Mouse (Mus musculus): ENCODE data around the gene Acin1. TPM values are rescaled to one million over a fixed set of nuclear protein-coding genes. Genes with fewer than 3 reads are reported as not detected.

Gene Acin1
- total RNA-seq, 2 experiments from 2014 or later: 195 to 199 TPM

GRCm38 (mm10) chr14:54650621-54651454, 35.9 kb downstream of the Acin1 start:
- peak; percentile 79 to 88 for DNase-seq (ENCODE audit: extremely low spot score in 1 of 2, low spot score in 2 of 2)
- intact Hi-C loops (cut with DNase I): no loop called here

GRCm38 (mm10) chr14:54647900-54648299, 38.8 kb downstream of the Acin1 start:
- intact Hi-C loops (cut with DNase I): no loop called here
- no peak for DNase-seq (ENCODE audit: extremely low spot score in 1 of 2, low spot score in 2 of 2)

DNA sequence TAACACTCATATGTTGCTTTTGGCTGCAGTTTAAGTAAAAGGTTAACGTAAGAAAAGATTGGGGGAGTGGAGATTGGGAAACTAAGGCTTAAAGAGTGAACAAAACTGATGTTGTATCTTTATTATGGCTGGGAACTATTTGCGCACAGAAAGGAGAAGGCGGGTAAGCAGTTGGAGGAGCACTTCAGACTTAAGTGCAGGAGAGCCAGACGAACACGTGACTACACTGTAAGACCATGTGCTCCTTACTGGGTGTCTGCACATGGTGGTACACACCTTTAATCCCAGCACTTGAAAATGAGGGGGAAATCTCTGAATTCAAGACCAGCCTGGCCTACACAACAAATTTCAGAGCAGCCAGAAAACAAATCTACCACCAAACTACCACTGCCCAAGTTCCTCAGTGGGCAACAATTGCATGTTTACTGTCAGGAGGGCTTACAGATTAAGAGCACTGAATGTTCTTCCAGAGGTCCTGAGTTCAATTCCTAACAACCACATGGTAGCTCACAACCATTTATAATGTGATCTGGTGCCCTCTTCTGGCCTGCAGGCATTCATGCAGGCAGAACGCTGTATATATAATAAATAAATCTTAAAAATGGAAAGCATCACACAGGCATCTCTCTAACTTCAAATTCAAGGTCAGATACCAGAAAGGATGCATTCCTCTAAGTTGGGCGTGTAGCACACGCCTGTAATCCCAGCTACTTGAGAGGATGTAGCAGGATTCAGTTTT, 39.7 kb downstream of the Acin1 start:
- DNase-seq (ENCODE audit: extremely low spot score in 1 of 2, low spot score in 2 of 2): no peak
- intact Hi-C loops (cut with DNase I): no loop called here

DNA sequence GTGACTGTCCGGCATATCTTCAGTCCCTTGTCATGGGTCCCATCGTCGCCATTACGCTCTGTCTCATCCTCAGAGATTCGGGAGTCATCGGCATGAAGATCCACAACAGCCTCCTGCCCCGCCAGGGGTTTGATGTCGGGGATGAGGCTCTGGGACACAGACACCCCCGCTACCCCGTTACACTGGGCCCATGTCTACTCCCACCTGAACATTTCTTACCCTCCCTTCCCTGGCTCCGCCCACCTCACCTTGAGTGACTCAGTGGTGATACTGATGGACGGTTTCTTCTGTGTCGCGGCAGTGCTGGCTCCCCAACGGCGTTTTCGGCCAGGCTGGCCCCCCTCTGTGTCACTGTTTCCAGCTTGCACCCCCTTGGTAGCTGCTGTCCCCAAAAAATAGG, 40.3 kb downstream of the Acin1 start:
- intact Hi-C loops (cut with DNase I): no loop called here
- peak in 1 of 2 experiments; percentile 35 for DNase-seq (ENCODE audit: extremely low spot score in 1 of 2, low spot score in 2 of 2)

- intact Hi-C loops (cut with DNase I): loop anchor here (5.0 kb wide), 2 partner anchors 117 to 582 kb away; no protein-coding TSS in a partner anchor
- DNase-seq (ENCODE audit: extremely low spot score in 1 of 2, low spot score in 2 of 2): no peak
Measured at GRCm38 (mm10) chr14:54644294-54644693, 42.4 kb downstream of the Acin1 start.

GRCm38 (mm10) chr14:54643011-54643410, 43.7 kb downstream of the Acin1 start:
- no peak for DNase-seq (ENCODE audit: extremely low spot score in 1 of 2, low spot score in 2 of 2)
- intact Hi-C loops (cut with DNase I): loop anchor here (5.0 kb wide), 2 partner anchors 116 to 581 kb away; no protein-coding TSS in a partner anchor

- intact Hi-C loops (cut with DNase I): loop anchor here (5.0 kb wide), 2 partner anchors 115 to 580 kb away; no protein-coding TSS in a partner anchor
- DNase-seq (ENCODE audit: extremely low spot score in 1 of 2, low spot score in 2 of 2): peak in 1 of 2 experiments; percentile 52
Measured at GRCm38 (mm10) chr14:54642224-54642944, 44.3 kb downstream of the Acin1 start.

GRCm38 (mm10) chr14:54641305-54641969, 45.3 kb downstream of the Acin1 start, which contains the start of gene Cdh24:
Gene Cdh24, minus strand, starts transcription at chr14:54641364.
- intact Hi-C loops (cut with DNase I): loop anchor here (2.0 to 5.0 kb wide), 4 partner anchors 73 to 579 kb away; no protein-coding TSS in a partner anchor
- peak; percentile 84 to 94 for DNase-seq (ENCODE audit: extremely low spot score in 1 of 2, low spot score in 2 of 2)

- intact Hi-C loops (cut with DNase I): loop anchor here (2.0 to 5.0 kb wide), 4 partner anchors 72 to 579 kb away; no protein-coding TSS in a partner anchor
Measured at GRCm38 (mm10) chr14:54640946-54641304, 45.8 kb downstream of the Acin1 start, which contains the start of gene Gm17606. Gene Gm17606, plus strand, starts transcription at chr14:54640952.

DNA sequence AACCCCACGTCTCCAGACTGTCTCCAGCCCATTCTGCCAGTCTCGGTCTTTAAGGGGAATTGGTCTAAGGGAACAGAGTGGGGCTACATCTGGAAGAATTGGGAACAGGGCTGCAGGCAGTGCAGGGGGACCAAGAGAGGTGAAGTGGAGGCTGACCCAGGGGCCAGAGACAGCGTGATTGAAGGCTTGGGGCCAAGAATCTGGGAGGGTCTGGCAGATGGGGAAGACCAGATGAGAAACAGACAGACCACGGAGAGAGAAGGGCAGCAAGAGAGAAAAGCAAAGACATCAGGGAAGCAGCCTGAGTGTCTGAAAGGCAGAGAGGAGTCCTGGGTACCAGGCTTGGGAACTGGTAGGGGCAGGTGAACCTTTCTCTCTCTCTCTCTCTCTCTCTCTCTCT, 46.6 kb downstream of the Acin1 start:
- intact Hi-C loops (cut with DNase I): loop anchor here (2.0 to 5.0 kb wide), 4 partner anchors 71 to 578 kb away; no protein-coding TSS in a partner anchor
- no peak for DNase-seq (ENCODE audit: extremely low spot score in 1 of 2, low spot score in 2 of 2)

More at GRCm38 (mm10) chr14:54640946-54641304, 45.8 kb downstream of the Acin1 start, which contains the start of gene Gm17606:
- DNase-seq (ENCODE audit: extremely low spot score in 1 of 2, low spot score in 2 of 2): no peak

DNA sequence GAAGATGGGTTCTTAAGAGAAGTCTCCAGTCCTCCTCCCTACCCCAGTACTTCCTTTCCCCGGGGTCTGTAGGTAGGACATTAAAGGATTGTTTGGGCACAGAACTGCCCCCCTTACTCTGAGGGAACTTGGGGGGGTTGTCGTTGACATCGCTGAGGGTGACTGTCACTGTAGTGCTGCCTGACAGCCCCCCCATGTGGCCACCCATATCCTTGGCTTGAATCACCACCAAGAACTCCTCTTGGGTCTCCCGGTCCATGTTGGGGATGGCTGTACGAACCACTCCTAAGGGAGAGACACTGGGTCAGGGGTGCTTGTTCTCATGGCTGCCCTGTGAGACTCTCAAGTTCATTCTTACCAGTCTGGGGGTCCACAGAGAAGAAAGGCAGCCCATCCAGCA, 48.5 kb downstream of the Acin1 start:
- peak in 1 of 2 experiments; percentile 55 for DNase-seq (ENCODE audit: extremely low spot score in 1 of 2, low spot score in 2 of 2)

GRCm38 (mm10) chr14:54636954-54637353, 49.8 kb downstream of the Acin1 start:
- intact Hi-C loops (cut with DNase I): no loop called here
- peak in 1 of 2 experiments; percentile 57 for DNase-seq (ENCODE audit: extremely low spot score in 1 of 2, low spot score in 2 of 2)

More for the DNA sequence above, 48.5 kb downstream of the Acin1 start:
- intact Hi-C loops (cut with DNase I): no loop called here

- intact Hi-C loops (cut with DNase I): no loop called here
- DNase-seq (ENCODE audit: extremely low spot score in 1 of 2, low spot score in 2 of 2): no peak
Measured at GRCm38 (mm10) chr14:54634182-54634581, 52.5 kb downstream of the Acin1 start.

- intact Hi-C loops (cut with DNase I): no loop called here
- no peak for DNase-seq (ENCODE audit: extremely low spot score in 1 of 2, low spot score in 2 of 2)
Measured at GRCm38 (mm10) chr14:54632252-54632651, 54.5 kb downstream of the Acin1 start.

DNA sequence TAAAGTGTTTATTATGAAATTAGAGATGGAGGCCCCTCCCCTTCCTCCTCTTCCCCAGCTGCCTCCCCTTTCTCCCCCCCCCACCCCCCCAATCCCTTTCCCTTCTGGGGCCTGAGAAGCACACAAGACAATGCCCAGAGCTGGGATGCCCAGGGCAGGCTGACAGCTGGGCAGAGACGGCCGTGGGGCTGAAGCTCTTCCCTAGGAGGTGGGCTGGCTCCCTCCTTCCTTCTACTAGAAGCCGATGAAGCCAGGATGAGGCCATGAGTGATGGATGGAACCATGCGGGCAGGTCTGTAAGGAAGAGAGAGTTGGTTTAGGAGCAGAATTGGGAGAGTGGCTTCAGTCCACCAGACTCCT, 55.5 kb downstream of the Acin1 start:
- DNase-seq (ENCODE audit: extremely low spot score in 1 of 2, low spot score in 2 of 2): no peak
- intact Hi-C loops (cut with DNase I): no loop called here

DNA sequence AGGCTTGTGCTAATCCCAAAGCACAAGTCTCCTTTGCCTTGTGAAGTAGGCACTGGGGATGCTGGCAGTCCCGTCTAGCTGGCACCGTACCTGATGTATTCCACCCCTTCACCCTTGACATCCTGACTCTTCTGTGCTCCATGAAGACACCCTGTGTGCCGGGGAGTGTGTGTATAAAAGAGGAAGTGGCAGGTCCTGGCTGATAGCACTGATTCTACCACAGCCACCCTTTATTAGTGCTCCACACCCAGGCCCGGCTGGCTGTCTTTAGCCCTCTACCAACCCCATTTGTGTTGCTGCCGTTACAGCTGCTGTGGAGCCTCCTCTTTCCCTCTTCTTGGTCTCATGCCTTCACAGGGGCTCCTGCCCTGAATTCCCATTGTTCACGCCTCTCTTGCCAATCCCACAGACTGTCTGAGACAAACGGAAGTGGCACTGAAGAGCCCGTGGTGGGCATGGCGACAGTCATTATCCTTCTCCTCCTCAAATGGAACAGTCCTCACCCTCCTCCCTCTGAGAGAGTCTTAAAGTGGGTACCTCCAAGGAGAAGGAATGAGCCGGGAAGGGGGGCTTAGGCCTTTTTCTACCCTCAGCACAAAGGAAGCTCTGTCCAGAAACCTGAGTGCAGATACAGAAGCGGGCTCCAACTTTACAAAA, 56.0 kb downstream of the Acin1 start:
- intact Hi-C loops (cut with DNase I): no loop called here
- no peak for DNase-seq (ENCODE audit: extremely low spot score in 1 of 2, low spot score in 2 of 2)

- intact Hi-C loops (cut with DNase I): no loop called here
- no peak for DNase-seq (ENCODE audit: extremely low spot score in 1 of 2, low spot score in 2 of 2)
Measured at GRCm38 (mm10) chr14:54629797-54630196, 56.9 kb downstream of the Acin1 start.

DNA sequence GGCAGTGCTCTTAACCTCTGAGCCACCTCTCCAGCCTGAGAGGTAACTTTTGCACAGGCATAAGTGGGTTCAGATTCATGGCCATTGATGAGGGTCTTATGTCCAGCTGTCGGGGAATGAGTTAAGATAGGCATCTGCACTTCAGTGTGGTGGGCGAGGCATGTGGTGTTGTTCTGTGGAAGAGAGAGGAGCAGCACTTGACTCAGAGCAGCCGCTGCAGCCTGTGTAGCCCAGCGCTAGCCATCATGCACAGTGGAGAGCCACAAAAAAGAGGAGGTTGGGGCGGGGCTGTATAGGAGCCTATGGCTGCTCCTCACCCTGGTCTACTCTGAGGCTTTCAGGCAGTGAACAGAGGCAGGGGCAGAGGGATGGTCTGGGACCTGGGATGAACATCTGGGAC, 58.6 kb downstream of the Acin1 start:
- no peak for DNase-seq (ENCODE audit: extremely low spot score in 1 of 2, low spot score in 2 of 2)
- intact Hi-C loops (cut with DNase I): no loop called here

All from left cerebral cortex, postnatal 10 days (tissue).